Mouse (Mus musculus): ENCODE measurements around the gene Dvl3.
"Not testable (repeated sequence)": the region's sequence is repeated elsewhere in the genome, so short reads cannot be mapped to it uniquely, and the experiment has no call there.

Gene Dvl3

GRCm38 (mm10) chr16:20516726-20517201 is at the start of gene Dvl3:
Gene Dvl3, plus strand, starts transcription at chr16:20516982.
- in situ Hi-C loops (cut with MboI; ENCODE audit: low sequenced_read_pairs), result no loop called here

DNA sequence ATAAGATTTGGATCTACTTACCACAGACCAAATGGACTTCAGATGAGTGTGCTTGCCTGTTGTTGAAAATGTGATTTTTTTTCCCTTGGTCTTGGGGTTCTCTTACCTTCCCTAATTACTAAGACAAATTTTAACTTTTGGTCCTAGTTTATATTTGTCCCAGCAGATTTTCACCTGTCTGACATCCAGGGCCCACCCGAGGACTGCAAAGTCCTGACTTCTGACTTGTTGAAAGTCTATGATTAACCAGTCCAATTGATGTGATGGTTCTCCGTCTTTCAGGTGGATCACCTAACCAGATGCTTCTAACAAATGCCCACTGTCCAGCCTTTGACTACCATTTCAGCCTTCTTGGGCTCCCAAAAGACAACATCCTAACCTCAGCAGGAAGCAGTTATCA is 45.8 kb upstream of the Dvl3 start:
- in situ Hi-C loops (cut with MboI; ENCODE audit: low sequenced_read_pairs), result no loop called here

- in situ Hi-C loops (cut with MboI; ENCODE audit: low sequenced_read_pairs), result no loop called here
Measured at GRCm38 (mm10) chr16:20471686-20472085, 45.1 kb upstream of the Dvl3 start.

- in situ Hi-C loops (cut with MboI; ENCODE audit: low sequenced_read_pairs), result no loop called here
Measured at GRCm38 (mm10) chr16:20473748-20474147, 43.0 kb upstream of the Dvl3 start.

- in situ Hi-C loops (cut with MboI; ENCODE audit: low sequenced_read_pairs), result no loop called here
Measured at GRCm38 (mm10) chr16:20474211-20474610, 42.6 kb upstream of the Dvl3 start.

- in situ Hi-C loops (cut with MboI; ENCODE audit: low sequenced_read_pairs), result no loop called here
Measured at GRCm38 (mm10) chr16:20474786-20475185, 42.0 kb upstream of the Dvl3 start.

DNA sequence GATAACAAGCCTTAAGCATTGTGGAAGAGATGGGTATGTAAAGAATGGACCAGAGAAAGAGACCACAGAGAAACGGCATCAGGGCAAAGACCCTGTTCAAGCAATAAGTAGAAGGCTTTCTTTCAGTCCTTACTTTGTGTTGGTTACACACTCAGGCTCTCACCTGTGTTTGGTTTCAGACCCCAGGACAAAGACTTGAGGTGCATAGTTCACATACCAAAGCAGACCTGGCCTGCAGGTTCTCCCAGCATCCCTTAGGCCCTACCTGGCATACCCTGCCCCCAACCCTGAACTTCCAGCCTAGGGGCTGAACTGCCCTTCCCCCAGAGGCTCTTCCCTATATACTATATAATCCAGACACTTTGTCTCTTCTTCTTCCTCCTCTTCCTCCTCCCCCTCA is 41.4 kb upstream of the Dvl3 start:
- in situ Hi-C loops (cut with MboI; ENCODE audit: low sequenced_read_pairs), result no loop called here

DNA sequence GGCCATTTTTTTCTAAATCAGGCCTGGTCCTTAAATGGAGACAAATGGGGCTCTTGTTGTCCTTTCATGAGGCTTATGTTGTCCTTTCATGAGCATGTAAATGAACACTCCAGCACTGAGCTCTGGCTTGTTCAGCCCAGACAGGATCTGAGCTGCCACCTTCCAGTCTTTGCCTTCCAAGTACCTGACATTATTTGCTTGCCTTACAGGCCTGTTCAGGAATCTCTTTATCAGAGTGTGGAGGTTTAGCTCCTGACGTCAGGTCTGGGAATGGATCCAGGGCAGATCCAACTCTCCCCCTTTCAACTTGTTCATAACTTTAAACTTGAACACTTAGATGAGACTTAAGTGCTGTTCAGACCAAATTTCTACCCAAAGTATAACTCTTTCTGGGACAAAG is 39.9 kb upstream of the Dvl3 start:
- in situ Hi-C loops (cut with MboI; ENCODE audit: low sequenced_read_pairs), result no loop called here

DNA sequence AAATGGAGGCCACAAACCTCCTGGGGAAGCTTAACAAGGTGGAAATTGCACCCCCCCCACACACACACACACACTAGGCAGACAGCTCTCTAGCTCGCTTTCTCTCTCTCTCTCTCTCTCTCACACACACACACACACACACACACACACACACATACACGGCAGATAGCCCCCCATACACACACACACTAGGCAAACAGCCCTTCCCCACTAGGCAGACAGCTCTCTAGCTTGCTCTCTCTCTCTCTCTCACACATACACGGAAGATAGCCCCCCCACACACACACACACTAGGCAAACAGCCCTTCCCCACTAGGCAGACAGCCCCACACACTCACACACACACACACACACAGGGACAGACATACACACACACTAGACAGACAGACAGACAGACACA is 39.5 kb upstream of the Dvl3 start:
- in situ Hi-C loops (cut with MboI; ENCODE audit: low sequenced_read_pairs), result no loop called here

DNA sequence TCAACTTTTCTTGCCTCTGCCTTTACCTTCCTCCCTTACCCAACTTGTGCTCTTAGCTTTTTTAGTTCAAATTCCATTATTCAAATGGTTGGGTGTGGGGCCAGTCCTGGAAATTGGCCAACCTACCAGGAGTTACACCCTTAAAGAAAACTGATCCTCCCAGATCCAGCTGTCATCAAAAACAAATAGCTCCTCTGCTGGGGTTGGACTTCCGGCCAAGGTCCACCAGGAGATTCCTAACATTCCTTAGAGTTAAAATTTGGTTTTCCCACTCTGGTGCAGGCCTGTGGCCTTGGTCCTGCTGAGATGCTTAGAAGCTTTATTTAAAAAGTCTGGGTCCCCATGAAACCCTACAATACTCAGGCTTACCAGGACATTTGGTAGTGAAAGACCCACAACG is 38.3 kb upstream of the Dvl3 start:
- in situ Hi-C loops (cut with MboI; ENCODE audit: low sequenced_read_pairs), result no loop called here

DNA sequence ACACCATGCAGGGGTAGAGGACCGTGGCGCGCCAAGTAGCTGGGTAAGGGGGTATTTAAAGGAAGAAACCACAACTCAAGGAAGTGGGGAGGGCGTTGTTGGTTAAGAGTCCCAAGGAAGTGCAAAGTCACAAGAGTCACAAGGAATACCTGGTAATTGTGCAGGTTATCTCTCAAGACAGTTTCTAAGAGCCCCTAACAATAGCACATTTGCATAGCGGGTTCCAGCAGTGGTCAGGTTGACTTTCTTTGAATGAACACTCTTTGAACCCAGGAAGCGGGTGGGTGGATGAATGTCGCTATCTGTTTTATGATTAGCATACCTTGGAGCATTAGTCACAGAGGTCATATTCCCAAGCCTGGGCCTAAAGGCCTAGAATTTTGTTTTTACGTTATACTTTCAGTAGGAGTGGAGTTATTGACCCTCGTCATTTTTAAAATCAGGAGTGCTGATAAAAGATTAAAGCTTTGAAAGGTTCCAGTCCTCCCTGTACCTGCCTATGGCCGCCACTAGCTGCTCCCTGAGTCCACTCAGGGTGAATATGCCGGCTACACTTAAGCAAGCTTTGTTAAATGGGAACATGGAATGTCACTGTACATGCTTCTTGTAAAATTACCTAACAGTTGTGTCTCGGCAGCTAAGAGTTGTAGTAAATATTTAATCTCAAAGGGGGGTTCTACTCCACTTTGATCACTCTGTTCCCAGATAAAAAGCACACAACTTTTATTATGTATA is 37.6 kb upstream of the Dvl3 start:
- in situ Hi-C loops (cut with MboI; ENCODE audit: low sequenced_read_pairs), result not testable (repeated sequence)

- in situ Hi-C loops (cut with MboI; ENCODE audit: low sequenced_read_pairs), result no loop called here
Measured at GRCm38 (mm10) chr16:20480115-20480514, 36.7 kb upstream of the Dvl3 start.

GRCm38 (mm10) chr16:20481746-20482145 is 35.0 kb upstream of the Dvl3 start:
- in situ Hi-C loops (cut with MboI; ENCODE audit: low sequenced_read_pairs), result no loop called here

DNA sequence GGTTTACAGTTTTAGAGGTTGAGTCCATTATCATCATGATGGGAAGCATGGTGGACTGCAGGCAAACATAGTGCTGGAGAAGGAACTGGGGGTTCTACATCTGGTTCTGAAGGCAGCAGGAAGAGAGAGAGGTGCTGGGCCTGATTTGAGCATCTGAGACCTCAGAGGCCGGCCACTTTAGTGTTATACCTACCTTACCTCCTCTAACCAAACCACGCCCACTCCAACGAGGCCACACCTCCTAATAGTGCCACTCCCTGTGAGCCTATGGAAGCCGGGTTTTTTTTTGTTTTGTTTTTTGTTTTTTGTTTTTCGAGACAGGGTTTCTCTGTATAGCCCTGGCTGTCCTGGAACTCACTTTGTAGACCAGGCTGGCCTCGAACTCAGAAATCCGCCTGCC is 33.1 kb upstream of the Dvl3 start:
- in situ Hi-C loops (cut with MboI; ENCODE audit: low sequenced_read_pairs), result not testable (repeated sequence)

DNA sequence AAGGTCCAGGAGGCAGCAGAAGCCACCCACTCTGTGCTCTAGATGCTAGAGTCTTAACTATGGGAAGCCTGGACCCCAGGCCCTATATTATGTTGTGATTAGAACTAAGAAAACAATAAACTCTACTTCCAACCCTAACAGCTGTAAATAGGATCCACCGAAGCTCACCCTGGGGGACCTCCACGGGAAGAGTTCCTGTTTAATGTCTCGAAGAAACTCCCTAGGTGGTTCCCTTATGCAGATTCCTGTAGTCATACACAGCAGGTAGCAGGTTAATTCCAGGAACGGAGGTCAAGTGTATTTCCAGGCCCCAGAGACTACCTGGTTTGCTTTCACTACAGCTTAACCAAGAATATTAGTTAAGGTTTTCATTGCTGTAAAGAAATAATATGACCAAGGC is 31.7 kb upstream of the Dvl3 start:
- in situ Hi-C loops (cut with MboI; ENCODE audit: low sequenced_read_pairs), result no loop called here

GRCm38 (mm10) chr16:20486048-20486447 is 30.7 kb upstream of the Dvl3 start:
- in situ Hi-C loops (cut with MboI; ENCODE audit: low sequenced_read_pairs), result no loop called here

- in situ Hi-C loops (cut with MboI; ENCODE audit: low sequenced_read_pairs), result no loop called here
Measured at GRCm38 (mm10) chr16:20488151-20488550, 28.6 kb upstream of the Dvl3 start.

GRCm38 (mm10) chr16:20488751-20489150 is 28.0 kb upstream of the Dvl3 start:
- in situ Hi-C loops (cut with MboI; ENCODE audit: low sequenced_read_pairs), result not testable (repeated sequence)

DNA sequence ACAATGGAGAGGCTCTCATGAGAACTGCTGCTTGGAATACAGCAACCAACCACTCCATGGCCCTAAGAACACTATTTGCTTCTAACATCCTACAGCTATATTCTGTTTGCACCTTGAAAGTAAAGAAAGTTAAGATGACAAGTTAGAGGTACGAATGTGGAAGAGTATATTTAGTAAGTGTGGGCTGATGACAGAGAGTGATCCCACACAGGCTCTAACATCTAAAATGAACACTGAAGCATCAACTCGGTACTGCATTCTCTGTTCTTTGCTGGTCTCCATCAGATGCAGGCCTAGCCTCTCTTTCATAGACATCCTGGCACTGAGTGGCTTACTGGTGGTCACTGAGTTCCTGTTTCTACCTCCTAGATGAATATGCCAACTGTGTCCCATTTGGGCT is 27.5 kb upstream of the Dvl3 start:
- in situ Hi-C loops (cut with MboI; ENCODE audit: low sequenced_read_pairs), result no loop called here

DNA sequence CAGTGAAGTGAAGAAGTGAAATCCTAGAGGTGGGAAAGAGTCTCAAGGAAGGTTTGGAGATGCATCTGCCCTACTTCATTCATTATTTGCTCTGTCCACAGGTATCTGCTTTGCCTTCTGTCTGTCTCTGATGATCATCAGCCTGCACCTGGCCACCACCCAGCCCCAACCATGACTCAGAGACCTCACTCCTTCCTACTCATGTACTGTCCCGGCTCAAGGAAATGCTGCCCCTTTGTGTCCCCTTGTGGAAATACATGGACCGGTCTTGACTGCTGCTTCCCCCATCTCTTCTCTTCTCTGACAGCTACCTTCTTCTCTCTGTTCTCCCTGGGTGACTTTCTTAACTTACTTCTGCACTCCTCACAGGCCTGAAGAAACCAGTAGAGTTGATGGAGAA is 26.2 kb upstream of the Dvl3 start:
- in situ Hi-C loops (cut with MboI; ENCODE audit: low sequenced_read_pairs), result no loop called here

- in situ Hi-C loops (cut with MboI; ENCODE audit: low sequenced_read_pairs), result no loop called here
Measured at GRCm38 (mm10) chr16:20491301-20491700, 25.5 kb upstream of the Dvl3 start.

GRCm38 (mm10) chr16:20493452-20493851 is 23.3 kb upstream of the Dvl3 start:
- in situ Hi-C loops (cut with MboI; ENCODE audit: low sequenced_read_pairs), result no loop called here

Data from CH12F3 (cell line).